Mouse (Mus musculus): ENCODE measurements around the gene Polr2g.

GRCm38 (mm10) chr19:8790171-8790570 lies 8.2 kb downstream of the Polr2g start:
- TF ChIP-seq POLR2A (IDR thresholded peaks at IDR 0.05; ENCODE audit: low read depth, low read length) (no peak), CTCF (IDR thresholded peaks at IDR 0.05; ENCODE audit: borderline replicate concordance, insufficient read depth, low read length) (no peak)
